ENCODE assay signal across 8 mouse cellular contexts in genomic region chr16:4420298-4421054, GRCm38 (mm10). TPM values are rescaled to one million over a fixed set of nuclear protein-coding genes. Genes with fewer than 3 reads are reported as not detected.
DNase-seq lines count a peak whose midpoint lies in the region; ATAC-seq lines count a peak whose summit lies in the region.

Gene Adcy9 (minus strand): TSS chr16:4420498.

- H3K9ac ChIP-seq in intestine, embryonic 15.5 days = peak within 1 kb of the TSS; percentile 80

- no peaks in the 10 kb centered on the region for H3K36me3 ChIP-seq in intestine, embryonic 15.5 days

- H3K27me3 ChIP-seq in intestine, embryonic 15.5 days (replicated peaks) = no peaks in the 10 kb centered on the region

- peak within 1 kb of the TSS; percentile 84 for H3K27ac ChIP-seq in intestine, embryonic 15.5 days

- H3K4me2 ChIP-seq in intestine, embryonic 15.5 days (replicated peaks) = peak within 1 kb of the TSS; percentile 99

- under 1% methylated on average over 33 of the region's 64 CpGs for WGBS in intestine, embryonic 15.5 days

- peak; percentile 97 for DNase-seq in adrenal gland, adult 2 months
- DNase-seq in embryo, embryonic 11 days = peak; percentile 95
- DNase-seq in gastrocnemius, postnatal 36 days = peak; percentile 85 to 89
- peak; percentile 92 to 95 for DNase-seq in left cerebral cortex, postnatal 25 days (ENCODE audit: low spot score in 2 of 2)
- peak; percentile 92 for DNase-seq in mesoderm, embryonic 11.5 days (ENCODE audit: low read depth, low spot score)
- peak; percentile 86 to 91 for DNase-seq in right cerebral cortex, postnatal 36 days (ENCODE audit: low spot score in 2 of 2)
- DNase-seq in yolk sac, embryonic 10.5 days (ENCODE audit: low spot score) = peak; percentile 89

- peaks cover 19% of the 10 kb centered on the region for H3K4me1 ChIP-seq in intestine, embryonic 15.5 days (replicated peaks)

- peak; percentile 96 for ATAC-seq in intestine, embryonic 15.5 days

- peak within 1 kb of the TSS; percentile 91 for H3K4me3 ChIP-seq in intestine, embryonic 15.5 days (replicated peaks)

- intact Hi-C loops in gastrocnemius, postnatal 36 days (cut with DNase I) = loop anchor here (1.0 kb wide), 1 partner anchor 42 kb away; no protein-coding TSS in a partner anchor
- intact Hi-C loops in left cerebral cortex, postnatal 25 days (cut with DNase I) = loop anchor here (2.0 kb wide), 1 partner anchor 54 kb away; no protein-coding TSS in a partner anchor

- H3K9me3 ChIP-seq in intestine, embryonic 15.5 days = no peaks in the 10 kb centered on the region

RNA-seq across cellular contexts. Expression of gene Adcy9, which starts in this region (rescaled TPM):
- total RNA-seq in adrenal gland, adult 2 months (2021) = 10 to 100 TPM; 43.2 to 50.9 TPM
- polyA plus RNA-seq in adrenal gland, adult 2 months (2012; rRNA removed) = 38.2 and 56.7 TPM in 2 replicates
- 10 to 100 TPM; 26.3 to 30.6 TPM for total RNA-seq in gastrocnemius, postnatal 36 days (2021)
- polyA plus RNA-seq in intestine, embryonic 15.5 days (2015; fragmentation: Nextera tagmentation; extraction: Ambion mirVana) = 1.5 and 1.7 TPM in 2 replicates
- total RNA-seq in left cerebral cortex, postnatal 25 days (2021) = 10 to 100 TPM; 66.7 to 67.7 TPM

Comparison
In these comparisons a context has a peak if more than half of its experiments do, and no peak if none do; other contexts are left out.
1. Peak in every context shown above with its lines: DNase-seq, ATAC-seq, H3K4me3 ChIP-seq and H3K27ac ChIP-seq.
2. RNA of gene Adcy9 (polyA plus RNA-seq): 38.2 to 56.7 TPM in adrenal gland, adult 2 months; 1.5 to 1.7 TPM in intestine, embryonic 15.5 days; every median in the first group is over 10 times any median in the second.